Mouse (Mus musculus) erythroblast, embryonic 14.5 days (primary cell): ENCODE measurements around the gene Dnajc22.

ENCODE experiments used
- GATA1 ChIP-seq: IDR thresholded peaks from 2 replicates; pipeline ENCODE4 v1.6.1; 2012; ENCODE audit warnings: low read length, inconsistent platforms, mixed read lengths
- TAL1 ChIP-seq: IDR thresholded peaks from 3 replicates; pipeline ENCODE4 v1.6.1; 2012; ENCODE audit warnings: low read length, inconsistent platforms, mixed read lengths

DNA sequence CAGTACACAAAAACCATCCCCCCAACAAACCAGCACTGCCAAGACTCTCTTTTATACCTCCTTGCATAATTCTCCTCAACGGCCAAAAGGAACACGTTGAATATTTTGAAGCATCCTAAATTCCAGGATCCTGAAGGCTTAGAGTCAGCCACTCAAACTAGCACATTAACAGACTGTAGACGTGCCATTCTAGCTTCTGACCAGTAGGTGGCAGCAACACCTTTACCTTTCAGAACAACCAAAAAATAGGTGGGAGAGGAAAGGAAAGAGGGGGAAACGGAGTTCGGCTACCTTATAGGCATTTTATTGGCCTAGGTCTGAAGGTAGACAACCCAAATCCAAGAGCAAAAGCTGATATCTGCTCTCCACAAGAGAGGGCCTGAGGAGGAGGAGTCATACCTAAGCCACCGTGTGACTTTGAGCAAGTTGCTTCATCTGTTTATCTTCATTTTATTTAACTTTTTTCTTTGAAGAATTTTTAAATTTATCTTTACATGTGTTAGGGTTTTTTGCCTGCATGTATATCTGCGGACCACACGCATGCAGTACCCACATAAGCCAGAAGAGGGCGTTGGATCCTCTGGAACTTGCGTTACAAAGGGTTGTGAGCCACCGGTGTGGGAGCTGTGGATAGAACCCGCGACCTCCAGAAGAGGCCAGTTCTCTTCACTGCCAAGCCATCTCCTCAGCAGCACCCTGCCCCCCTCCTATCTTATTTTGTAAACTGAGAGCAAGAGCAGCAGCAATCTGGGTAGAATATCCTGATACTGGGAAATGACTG is 43.3 kb upstream of the Dnajc22 start:
- no peak for TF ChIP-seq TAL1
- TF ChIP-seq GATA1 = no peak
